Mouse (Mus musculus): ENCODE results near the gene Ablim1. TPM values are rescaled to one million over a fixed set of nuclear protein-coding genes. Genes with fewer than 3 reads are reported as not detected.

The Ablim1 gene
- polyA plus RNA-seq, 1 experiment from 2014 or later = 46.9 TPM

GRCm38 (mm10) chr19:57121036-57121435 is 193.7 kb downstream of the Ablim1 start:
- WGBS = 78% methylated on average over 4 of the region's 4 CpGs
- 0 out of 2 replicates have a peak, but pooled peaks cover 3% of the 10 kb centered on the region for H3K36me3 ChIP-seq (ENCODE audit: control insufficient read depth, insufficient read depth, low read length)
- H3K4me2 ChIP-seq (ENCODE audit: low read length) = no peak overlapping the region
- H3K27ac ChIP-seq (replicated peaks in 1 of 2; ENCODE audit: control insufficient read depth in 1 of 2, insufficient read depth in 1 of 2, low read depth in 2 of 2, low read length in 2 of 2) = no peak overlapping the region
- no peak overlapping the region for H3K4me3 ChIP-seq (ENCODE audit: control insufficient read depth in 1 of 2, insufficient read depth in 1 of 2, low read depth in 1 of 2, low read length in 2 of 2)
- no peak for ATAC-seq (ENCODE audit: insufficient number of reproducible peaks, insufficient read depth, low FRiP score, low read depth)
- no peaks in the 10 kb centered on the region for H3K9me3 ChIP-seq (ENCODE audit: control insufficient read depth, low read length)
- H3K27me3 ChIP-seq (ENCODE audit: control insufficient read depth, insufficient read depth, low read length) = no peaks in the 10 kb centered on the region
- H3K9ac ChIP-seq (ENCODE audit: low read length) = no peak overlapping the region
- peaks cover 33 to 51% of the 10 kb centered on the region in 2 experiments for H3K4me1 ChIP-seq (ENCODE audit: control insufficient read depth in 2 of 2, insufficient read depth in 2 of 2, low read length in 2 of 2)

- H3K27me3 ChIP-seq (ENCODE audit: control insufficient read depth, insufficient read depth, low read length) = no peaks in the 10 kb centered on the region
- H3K4me2 ChIP-seq (ENCODE audit: low read length) = 0 out of 2 replicates have a peak overlapping the region, but pooled peaks have one; percentile 21
- H3K9ac ChIP-seq (ENCODE audit: low read length) = no peak overlapping the region
- H3K4me1 ChIP-seq (ENCODE audit: control insufficient read depth in 2 of 2, insufficient read depth in 2 of 2, low read length in 2 of 2) = peaks cover 39 to 52% of the 10 kb centered on the region in 2 experiments
- no peak overlapping the region for H3K4me3 ChIP-seq (ENCODE audit: control insufficient read depth in 1 of 2, insufficient read depth in 1 of 2, low read depth in 1 of 2, low read length in 2 of 2)
- no peaks in the 10 kb centered on the region for H3K9me3 ChIP-seq (ENCODE audit: control insufficient read depth, low read length)
- H3K36me3 ChIP-seq (ENCODE audit: control insufficient read depth, insufficient read depth, low read length) = peaks cover 3% of the 10 kb centered on the region; the same call in 1 of the 2 replicates
- WGBS = 60% methylated on average over 3 of the region's 3 CpGs
- peak overlapping the region in 1 of 2 experiments; percentile 64; a peak in 1 of 4 replicates for H3K27ac ChIP-seq (replicated peaks in 1 of 2; ENCODE audit: control insufficient read depth in 1 of 2, insufficient read depth in 1 of 2, low read depth in 2 of 2, low read length in 2 of 2)
- ATAC-seq (ENCODE audit: insufficient number of reproducible peaks, insufficient read depth, low FRiP score, low read depth) = no peak
Observed at GRCm38 (mm10) chr19:57119661-57120060, 195.1 kb downstream of the Ablim1 start.

- H3K4me1 ChIP-seq (ENCODE audit: control insufficient read depth in 2 of 2, insufficient read depth in 2 of 2, low read length in 2 of 2) = peaks cover 39 to 49% of the 10 kb centered on the region in 2 experiments
- no peak for ATAC-seq (ENCODE audit: insufficient number of reproducible peaks, insufficient read depth, low FRiP score, low read depth)
- WGBS = 45% methylated on average over 22 of the region's 22 CpGs
Observed at GRCm38 (mm10) chr19:57118785-57119565, 195.7 kb downstream of the Ablim1 start.

GRCm38 (mm10) chr19:57117751-57118150 is 197.0 kb downstream of the Ablim1 start:
- no peaks in the 10 kb centered on the region for H3K27me3 ChIP-seq (ENCODE audit: control insufficient read depth, insufficient read depth, low read length)
- 39% methylated on average over 6 of the region's 6 CpGs for WGBS
- H3K9me3 ChIP-seq (ENCODE audit: control insufficient read depth, low read length) = no peaks in the 10 kb centered on the region
- H3K9ac ChIP-seq (ENCODE audit: low read length) = peak overlapping the region; percentile 60
- peaks cover 37 to 49% of the 10 kb centered on the region in 2 experiments for H3K4me1 ChIP-seq (ENCODE audit: control insufficient read depth in 2 of 2, insufficient read depth in 2 of 2, low read length in 2 of 2)
- H3K4me2 ChIP-seq (ENCODE audit: low read length) = peak overlapping the region; percentile 57
- H3K27ac ChIP-seq (replicated peaks in 1 of 2; ENCODE audit: control insufficient read depth in 1 of 2, insufficient read depth in 1 of 2, low read depth in 2 of 2, low read length in 2 of 2) = peak overlapping the region in 1 of 2 experiments; percentile 64; a peak in 2 of 4 replicates
- no peak for ATAC-seq (ENCODE audit: insufficient number of reproducible peaks, insufficient read depth, low FRiP score, low read depth)
- H3K36me3 ChIP-seq (ENCODE audit: control insufficient read depth, insufficient read depth, low read length) = peaks cover 2% of the 10 kb centered on the region; the same call in 1 of the 2 replicates
- peak overlapping the region; percentile 27 to 30 for H3K4me3 ChIP-seq (ENCODE audit: control insufficient read depth in 1 of 2, insufficient read depth in 1 of 2, low read depth in 1 of 2, low read length in 2 of 2)

More at GRCm38 (mm10) chr19:57118785-57119565, 195.7 kb downstream of the Ablim1 start:
- peaks cover 3% of the 10 kb centered on the region; the same call in 1 of the 2 replicates for H3K36me3 ChIP-seq (ENCODE audit: control insufficient read depth, insufficient read depth, low read length)
- H3K27ac ChIP-seq (replicated peaks in 1 of 2; ENCODE audit: control insufficient read depth in 1 of 2, insufficient read depth in 1 of 2, low read depth in 2 of 2, low read length in 2 of 2) = peak overlapping the region; percentile 48 to 64; a peak in 3 of 4 replicates
- peak overlapping the region; percentile 57 for H3K4me2 ChIP-seq (ENCODE audit: low read length)
- no peaks in the 10 kb centered on the region for H3K9me3 ChIP-seq (ENCODE audit: control insufficient read depth, low read length)
- H3K4me3 ChIP-seq (ENCODE audit: control insufficient read depth in 1 of 2, insufficient read depth in 1 of 2, low read depth in 1 of 2, low read length in 2 of 2) = peak overlapping the region; percentile 29 to 30
- peak overlapping the region; percentile 60 for H3K9ac ChIP-seq (ENCODE audit: low read length)
- no peaks in the 10 kb centered on the region for H3K27me3 ChIP-seq (ENCODE audit: control insufficient read depth, insufficient read depth, low read length)

- ATAC-seq (ENCODE audit: insufficient number of reproducible peaks, insufficient read depth, low FRiP score, low read depth) = no peak; the same call in 1 of the 2 replicates
Observed at GRCm38 (mm10) chr19:57116871-57117501, 197.7 kb downstream of the Ablim1 start.

GRCm38 (mm10) chr19:57115670-57116069 is 199.0 kb downstream of the Ablim1 start:
- Histone ChIP-seq H3K36me3 (ENCODE audit: control insufficient read depth, insufficient read depth, low read length) (peaks cover 5% of the 10 kb centered on the region; the same call in 1 of the 2 replicates), H3K4me3 (ENCODE audit: control insufficient read depth in 1 of 2, insufficient read depth in 1 of 2, low read depth in 1 of 2, low read length in 2 of 2) (no peak overlapping the region), H3K9ac (ENCODE audit: low read length) (no peak overlapping the region), H3K4me2 (ENCODE audit: low read length) (no peak overlapping the region), H3K9me3 (ENCODE audit: control insufficient read depth, low read length) (no peaks in the 10 kb centered on the region), H3K27ac (replicated peaks in 1 of 2; ENCODE audit: control insufficient read depth in 1 of 2, insufficient read depth in 1 of 2, low read depth in 2 of 2, low read length in 2 of 2) (0 out of 4 replicates have a peak overlapping the region, but pooled peaks of 1 of the 2 experiments have one; percentile 10), H3K27me3 (ENCODE audit: control insufficient read depth, insufficient read depth, low read length) (no peaks in the 10 kb centered on the region), H3K4me1 (ENCODE audit: control insufficient read depth in 2 of 2, insufficient read depth in 2 of 2, low read length in 2 of 2) (peaks cover 40 to 49% of the 10 kb centered on the region in 2 experiments)
- WGBS = 54% methylated on average over 5 of the region's 5 CpGs
- ATAC-seq (ENCODE audit: insufficient number of reproducible peaks, insufficient read depth, low FRiP score, low read depth) = no peak

More at GRCm38 (mm10) chr19:57116871-57117501, 197.7 kb downstream of the Ablim1 start:
- peak overlapping the region; percentile 60; the same call in 1 of the 2 replicates for H3K9ac ChIP-seq (ENCODE audit: low read length)
- 6% methylated on average over 7 of the region's 7 CpGs for WGBS
- H3K36me3 ChIP-seq (ENCODE audit: control insufficient read depth, insufficient read depth, low read length) = no peaks in the 10 kb centered on the region; the same call in 1 of the 2 replicates
- no peaks in the 10 kb centered on the region for H3K27me3 ChIP-seq (ENCODE audit: control insufficient read depth, insufficient read depth, low read length)
- peaks cover 40 to 49% of the 10 kb centered on the region in 2 experiments for H3K4me1 ChIP-seq (ENCODE audit: control insufficient read depth in 2 of 2, insufficient read depth in 2 of 2, low read length in 2 of 2)
- H3K9me3 ChIP-seq (ENCODE audit: control insufficient read depth, low read length) = no peaks in the 10 kb centered on the region
- H3K4me3 ChIP-seq (ENCODE audit: control insufficient read depth in 1 of 2, insufficient read depth in 1 of 2, low read depth in 1 of 2, low read length in 2 of 2) = peak overlapping the region; percentile 11 to 30; a peak in 2 of 4 replicates
- peak overlapping the region; percentile 57 for H3K4me2 ChIP-seq (ENCODE audit: low read length)
- H3K27ac ChIP-seq (replicated peaks in 1 of 2; ENCODE audit: control insufficient read depth in 1 of 2, insufficient read depth in 1 of 2, low read depth in 2 of 2, low read length in 2 of 2) = peak overlapping the region; percentile 25 to 49

GRCm38 (mm10) chr19:57114951-57115350 is 199.8 kb downstream of the Ablim1 start:
- H3K4me2 ChIP-seq (ENCODE audit: low read length) = no peak overlapping the region
- ATAC-seq (ENCODE audit: insufficient number of reproducible peaks, insufficient read depth, low FRiP score, low read depth) = no peak
- no peak overlapping the region for H3K4me3 ChIP-seq (ENCODE audit: control insufficient read depth in 1 of 2, insufficient read depth in 1 of 2, low read depth in 1 of 2, low read length in 2 of 2)
- whole genome bisulfite sequencing = 52% methylated on average over 5 of the region's 5 CpGs
- peaks cover 37 to 50% of the 10 kb centered on the region in 2 experiments for H3K4me1 ChIP-seq (ENCODE audit: control insufficient read depth in 2 of 2, insufficient read depth in 2 of 2, low read length in 2 of 2)
- H3K27me3 ChIP-seq (ENCODE audit: control insufficient read depth, insufficient read depth, low read length) = no peaks in the 10 kb centered on the region
- no peak overlapping the region for H3K9ac ChIP-seq (ENCODE audit: low read length)
- no peak overlapping the region for H3K27ac ChIP-seq (replicated peaks in 1 of 2; ENCODE audit: control insufficient read depth in 1 of 2, insufficient read depth in 1 of 2, low read depth in 2 of 2, low read length in 2 of 2)
- peaks cover 5% of the 10 kb centered on the region; the same call in 1 of the 2 replicates for H3K36me3 ChIP-seq (ENCODE audit: control insufficient read depth, insufficient read depth, low read length)
- no peaks in the 10 kb centered on the region for H3K9me3 ChIP-seq (ENCODE audit: control insufficient read depth, low read length)
